Mouse (Mus musculus) hindbrain, embryonic 16.5 days (tissue): Measurements from ENCODE around the gene Mylk3. TPM values are rescaled to one million over a fixed set of nuclear protein-coding genes. Genes with fewer than 3 reads are reported as not detected.

ENCODE experiments used
- ATAC-seq: fragments of 200-750 bp; cut with Nextera tagmentation; 2 replicates; pipeline ENCODE4 v1.8.0; 2017; ENCODE audit warnings: moderate TSS enrichment, moderate library complexity
- H3K27ac ChIP-seq: fragments of 300-500 bp; sonication (generic); 2 replicates; pipeline ENCODE4 v1.5.1; 2014; ENCODE audit warnings: low read depth, mild to moderate bottlenecking, control low read depth, low read length, moderate library complexity
- H3K27me3 ChIP-seq: fragments of 300-500 bp; sonication (generic); replicated peaks from 2 replicates; pipeline ENCODE4 v1.6.1; 2014; ENCODE audit warnings: low read length; ENCODE audit not compliant: control insufficient read depth, insufficient read depth
- H3K36me3 ChIP-seq: fragments of 300-500 bp; sonication (generic); 2 replicates; pipeline ENCODE4 v1.6.1; 2014; ENCODE audit warnings: mild to moderate bottlenecking, low read length, moderate library complexity, mixed read lengths; ENCODE audit not compliant: control insufficient read depth, insufficient read depth
- H3K4me1 ChIP-seq: fragments of 300-500 bp; sonication (generic); 2 replicates; pipeline ENCODE4 v1.6.1; 2014; ENCODE audit warnings: low read depth, low read length; ENCODE audit not compliant: control insufficient read depth, insufficient read depth
- H3K4me2 ChIP-seq: fragments of 300-500 bp; sonication (generic); 2 replicates; pipeline ENCODE4 v1.6.1; 2014; ENCODE audit warnings: mild to moderate bottlenecking, low read length, control low read depth, moderate library complexity
- H3K4me3 ChIP-seq: fragments of 300-500 bp; sonication (generic); 2 replicates; pipeline ENCODE4 v1.5.1; 2014; ENCODE audit warnings: mild to moderate bottlenecking, low read length, control low read depth, moderate library complexity
- H3K9ac ChIP-seq: fragments of 300-500 bp; sonication (generic); 2 replicates; pipeline ENCODE4 v1.6.1; 2014; ENCODE audit warnings: low read depth, mild to moderate bottlenecking, control low read depth, low read length, moderate library complexity
- H3K9me3 ChIP-seq: fragments of 300-500 bp; sonication (generic); 2 replicates; pipeline ENCODE4 v1.6.1; 2014; ENCODE audit warnings: mild to moderate bottlenecking, low read length, moderate library complexity; ENCODE audit not compliant: control insufficient read depth
- WGBS: fragments of 180-500 bp; shearing (Covaris S2); extraction: QIAGEN DNeasy Blood & Tissue Kit; methylation state at CpG from one replicate; pipeline ENCODE4 v1.1.7; 2014; 5-methylcytosine and 5-hydroxymethylcytosine counted together
- polyA plus RNA-seq: library from polyadenylated mRNA; unstranded; fragments of >200 nt; fragmentation: Nextera tagmentation; extraction: Ambion mirVana; gene quantifications from 2 replicates; pipeline ENCODE4 v1.2.1, GENCODE M21; 2015

The Mylk3 gene
- polyA plus RNA-seq, 1 experiment from 2014 or later = 0.19 TPM

- Histone ChIP-seq H3K27me3 (no peaks in the 10 kb centered on the region), H3K27ac (no peak overlapping the region), H3K4me2 (no peak overlapping the region), H3K4me3 (no peak overlapping the region), H3K4me1 (peaks cover 23% of the 10 kb centered on the region), H3K9ac (no peak overlapping the region), H3K9me3 (no peaks in the 10 kb centered on the region), H3K36me3 (no peaks in the 10 kb centered on the region)
- 78% methylated on average over 4 of the region's 4 CpGs for WGBS
- ATAC-seq = no peak
These were observed 40.9 kb upstream of the Mylk3 start for GRCm38 (mm10) chr8:85427026-85427425.

DNA sequence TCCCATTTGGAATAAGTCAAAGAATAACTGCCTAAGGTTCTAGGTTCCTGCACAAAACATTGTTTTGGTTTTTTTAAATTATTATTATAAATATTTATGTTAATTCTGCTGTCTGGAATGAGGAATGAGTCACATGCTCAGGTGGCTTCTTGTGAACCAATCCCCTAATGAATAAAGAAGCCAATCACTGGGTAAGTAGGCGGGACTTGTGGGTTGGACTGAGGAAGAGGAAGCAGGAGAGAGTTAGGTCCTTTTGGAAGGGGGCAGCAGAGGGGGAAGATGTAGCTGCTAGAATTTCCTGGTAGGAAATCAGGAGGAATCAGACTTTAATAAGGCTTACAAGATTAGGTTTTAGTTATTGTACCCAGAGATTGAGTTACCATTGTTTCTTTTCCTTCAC is 35.2 kb upstream of the Mylk3 start:
- Histone ChIP-seq H3K27me3 (no peaks in the 10 kb centered on the region), H3K4me2 (no peak overlapping the region), H3K9me3 (no peaks in the 10 kb centered on the region), H3K36me3 (no peaks in the 10 kb centered on the region; the same call in 1 of the 2 replicates), H3K4me3 (no peak overlapping the region), H3K4me1 (no peaks in the 10 kb centered on the region), H3K27ac (no peak overlapping the region), H3K9ac (no peak overlapping the region)
- ATAC-seq = no peak
- WGBS = 100% methylated on average over 1 of the region's 1 CpGs

- Histone ChIP-seq H3K4me2 (no peak overlapping the region), H3K4me1 (no peaks in the 10 kb centered on the region), H3K4me3 (no peak overlapping the region), H3K9ac (no peak overlapping the region), H3K27me3 (no peaks in the 10 kb centered on the region), H3K27ac (no peak overlapping the region), H3K36me3 (0 out of 2 replicates have a peak, but pooled peaks cover 3% of the 10 kb centered on the region), H3K9me3 (no peaks in the 10 kb centered on the region)
- no peak for ATAC-seq
- whole genome bisulfite sequencing = 86% methylated on average over 3 of the region's 3 CpGs
These were observed 22.4 kb upstream of the Mylk3 start for GRCm38 (mm10) chr8:85408526-85408925.

DNA sequence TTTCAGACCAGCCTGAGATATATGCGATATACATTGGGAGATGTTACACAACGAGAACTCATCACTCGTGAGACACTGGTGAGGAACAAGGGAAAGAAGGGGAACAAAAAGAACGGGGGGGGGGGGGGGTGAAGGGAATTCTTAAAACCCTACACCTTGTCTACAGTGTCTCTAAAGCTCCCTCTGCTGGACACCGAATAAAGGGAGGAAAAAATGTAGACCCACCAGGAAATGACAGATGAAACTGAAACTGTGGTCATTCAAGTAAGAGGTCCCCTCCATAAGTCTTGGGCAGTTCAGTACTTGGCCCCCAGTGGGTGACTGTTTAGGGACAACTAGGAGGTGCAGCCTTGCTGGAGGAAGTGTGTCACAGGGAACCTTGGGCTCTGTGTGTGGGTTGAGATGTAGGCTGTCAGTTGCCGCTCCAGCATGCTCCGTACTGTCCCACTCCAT is 21.9 kb upstream of the Mylk3 start:
- no peak overlapping the region for H3K4me2 ChIP-seq
- H3K4me1 ChIP-seq = no peaks in the 10 kb centered on the region
- WGBS = 71% methylated on average over 7 of the region's 7 CpGs
- no peak for ATAC-seq
- H3K9me3 ChIP-seq = no peaks in the 10 kb centered on the region
- H3K36me3 ChIP-seq = 0 out of 2 replicates have a peak, but pooled peaks cover 3% of the 10 kb centered on the region
- H3K27ac ChIP-seq = no peak overlapping the region
- H3K9ac ChIP-seq = no peak overlapping the region
- H3K27me3 ChIP-seq = no peaks in the 10 kb centered on the region
- no peak overlapping the region for H3K4me3 ChIP-seq

GRCm38 (mm10) chr8:85405961-85406360 is 19.8 kb upstream of the Mylk3 start:
- no peak overlapping the region for H3K27ac ChIP-seq
- H3K36me3 ChIP-seq = 0 out of 2 replicates have a peak, but pooled peaks cover 3% of the 10 kb centered on the region
- H3K9me3 ChIP-seq = no peaks in the 10 kb centered on the region
- no peak for ATAC-seq
- H3K9ac ChIP-seq = no peak overlapping the region
- no peak overlapping the region for H3K4me3 ChIP-seq
- no peaks in the 10 kb centered on the region for H3K27me3 ChIP-seq
- H3K4me1 ChIP-seq = no peaks in the 10 kb centered on the region
- no peak overlapping the region for H3K4me2 ChIP-seq
- WGBS = 74% methylated on average over 10 of the region's 10 CpGs

GRCm38 (mm10) chr8:85405418-85405817 is 19.3 kb upstream of the Mylk3 start:
- H3K9me3 ChIP-seq = no peaks in the 10 kb centered on the region
- WGBS = 45% methylated on average over 3 of the region's 3 CpGs
- H3K27ac ChIP-seq = no peak overlapping the region
- H3K4me3 ChIP-seq = no peak overlapping the region
- H3K27me3 ChIP-seq = no peaks in the 10 kb centered on the region
- ATAC-seq = no peak
- H3K4me2 ChIP-seq = no peak overlapping the region
- no peaks in the 10 kb centered on the region for H3K4me1 ChIP-seq
- H3K36me3 ChIP-seq = 0 out of 2 replicates have a peak, but pooled peaks cover 3% of the 10 kb centered on the region
- H3K9ac ChIP-seq = no peak overlapping the region

GRCm38 (mm10) chr8:85398548-85398947 is 12.4 kb upstream of the Mylk3 start:
- WGBS = 91% methylated on average over 4 of the region's 4 CpGs
- Histone ChIP-seq H3K27ac (no peak overlapping the region), H3K36me3 (no peaks in the 10 kb centered on the region), H3K4me3 (no peak overlapping the region), H3K9me3 (no peaks in the 10 kb centered on the region), H3K9ac (no peak overlapping the region), H3K4me1 (no peaks in the 10 kb centered on the region), H3K4me2 (no peak overlapping the region), H3K27me3 (no peaks in the 10 kb centered on the region)
- no peak for ATAC-seq

- H3K4me3 ChIP-seq = no peak overlapping the region
- no peak overlapping the region for H3K9ac ChIP-seq
- no peak overlapping the region for H3K4me2 ChIP-seq
- no peaks in the 10 kb centered on the region for H3K9me3 ChIP-seq
- WGBS = 47% methylated on average over 5 of the region's 5 CpGs
- H3K36me3 ChIP-seq = no peaks in the 10 kb centered on the region
- H3K4me1 ChIP-seq = no peaks in the 10 kb centered on the region
- H3K27me3 ChIP-seq = no peaks in the 10 kb centered on the region
- no peak for ATAC-seq
- H3K27ac ChIP-seq = no peak overlapping the region
These were observed 11.4 kb upstream of the Mylk3 start for GRCm38 (mm10) chr8:85397508-85397907.

DNA sequence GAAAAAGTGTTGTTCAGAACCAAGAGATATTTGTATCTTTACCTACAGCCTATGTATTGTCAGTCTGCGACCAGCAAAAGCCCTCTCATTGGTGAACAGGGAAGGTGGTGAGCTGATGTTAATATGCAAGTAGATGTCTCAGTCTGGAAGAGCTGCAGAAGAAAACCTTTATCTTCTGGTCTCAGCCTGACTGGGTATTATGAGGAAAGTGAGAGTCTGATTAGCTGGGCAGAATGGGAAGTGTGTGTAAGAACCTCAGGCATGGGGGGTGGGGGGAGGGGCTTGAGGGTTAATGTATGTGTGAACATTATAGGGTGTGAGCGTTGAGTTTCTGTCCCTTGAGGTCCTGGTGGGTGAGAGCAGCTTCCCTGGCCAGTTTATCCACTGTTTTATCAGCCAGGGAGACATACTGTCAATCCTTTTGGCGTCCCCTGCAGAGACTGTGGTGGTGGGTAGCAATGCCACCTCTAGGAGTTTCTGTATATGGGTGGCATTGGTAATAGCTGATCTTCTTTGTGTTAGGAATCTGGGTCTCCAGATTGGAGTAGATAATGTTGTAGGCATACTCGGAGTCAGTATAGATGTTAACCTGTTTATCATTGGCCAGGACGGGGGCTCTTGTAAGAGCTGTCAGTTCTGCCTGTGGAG is 10.4 kb upstream of the Mylk3 start:
- H3K27me3 ChIP-seq = no peaks in the 10 kb centered on the region
- no peak overlapping the region for H3K27ac ChIP-seq
- H3K4me1 ChIP-seq = no peaks in the 10 kb centered on the region
- no peak for ATAC-seq
- WGBS = 94% methylated on average over 5 of the region's 5 CpGs
- H3K36me3 ChIP-seq = no peaks in the 10 kb centered on the region
- no peaks in the 10 kb centered on the region for H3K9me3 ChIP-seq
- H3K9ac ChIP-seq = no peak overlapping the region
- no peak overlapping the region for H3K4me2 ChIP-seq
- H3K4me3 ChIP-seq = no peak overlapping the region
